Mouse (Mus musculus) heart, adult 8-10 months (tissue): ENCODE measurements around the gene Mrgpra4. TPM values are rescaled to one million over a fixed set of nuclear protein-coding genes. Genes with fewer than 3 reads are reported as not detected.

ENCODE experiments used
- DNase-seq: peaks from one replicate; pipeline ENCODE4 v3.0.0; 2022; ENCODE audit warnings: low spot score
- total RNA-seq, 4 experiments: library from RNA; stranded (reverse); gene quantifications; 2 replicates each; pipeline ENCODE4 v1.2.4; 2022

The Mrgpra4 gene
- under 1 TPM in 1 of 4 experiments, not detected in 3; 0.29 TPM for total RNA-seq

DNA sequence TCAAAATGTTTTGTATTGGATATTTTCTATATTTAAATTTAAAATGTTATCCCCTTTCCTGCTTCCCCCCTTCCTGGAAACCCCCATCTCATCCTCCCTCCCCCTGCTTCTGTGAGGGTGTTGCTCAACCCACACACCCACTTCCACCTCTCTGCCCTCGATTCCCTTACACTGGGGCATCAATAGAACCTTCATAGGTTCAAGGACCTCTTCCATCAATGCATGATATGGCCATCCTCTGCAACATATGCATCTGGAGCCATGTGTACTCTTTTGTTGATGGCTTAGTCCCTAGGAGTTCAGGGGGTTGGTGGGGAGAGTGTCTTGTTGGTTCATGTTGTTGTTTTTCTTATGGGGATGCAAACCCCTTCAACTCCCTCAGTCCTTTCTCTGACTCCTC lies at the start of gene Mrgpra4:
Gene Mrgpra4, minus strand, starts transcription at position 101 of the 400 bp plus-strand sequence.
- no peak for DNase-seq

DNA sequence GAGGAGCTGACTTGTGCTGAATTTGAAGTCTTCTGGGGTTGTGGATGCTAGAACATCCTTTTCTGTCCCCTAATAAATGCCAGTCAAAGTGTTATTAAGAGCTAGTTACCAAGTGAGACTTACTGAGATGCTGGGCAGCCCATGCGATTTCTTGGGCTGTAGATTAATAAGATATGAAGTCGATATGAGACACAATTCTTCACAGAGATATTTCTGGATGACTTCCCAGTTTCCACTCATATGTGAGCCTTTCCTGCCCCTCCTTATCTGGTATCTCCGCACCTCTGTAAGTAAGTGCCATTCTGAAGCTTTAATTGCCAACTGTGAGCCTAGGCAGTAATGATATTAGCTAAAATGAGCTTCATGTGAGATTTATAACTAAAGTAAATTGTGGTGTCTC lies 45.6 kb upstream of the Mrgpra4 start, which contains the start of gene Mrgprx1:
Gene Mrgprx1, minus strand, starts transcription at position 101 of the 400 bp plus-strand sequence.
- DNase-seq, result no peak

DNA sequence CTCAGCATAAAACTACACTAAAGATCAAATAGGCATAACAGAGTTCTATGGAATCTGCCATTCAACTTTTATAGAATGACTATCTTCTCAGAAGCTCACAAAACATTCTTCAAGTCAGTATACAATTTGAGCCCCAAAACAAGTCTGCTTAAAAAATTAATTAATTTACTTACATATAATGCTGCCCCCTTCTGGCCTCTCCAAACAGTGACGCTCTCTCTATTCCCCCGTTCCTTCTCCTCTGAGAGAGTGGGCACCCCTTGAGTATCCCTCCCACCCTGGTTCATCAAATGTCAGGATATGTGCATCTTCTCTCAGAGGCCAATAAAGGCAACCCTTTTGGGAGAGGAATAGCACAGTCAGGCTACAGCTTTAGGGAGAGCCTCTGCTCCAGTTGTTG lies 36.0 kb upstream of the Mrgpra4 start:
- no peak for DNase-seq

DNA sequence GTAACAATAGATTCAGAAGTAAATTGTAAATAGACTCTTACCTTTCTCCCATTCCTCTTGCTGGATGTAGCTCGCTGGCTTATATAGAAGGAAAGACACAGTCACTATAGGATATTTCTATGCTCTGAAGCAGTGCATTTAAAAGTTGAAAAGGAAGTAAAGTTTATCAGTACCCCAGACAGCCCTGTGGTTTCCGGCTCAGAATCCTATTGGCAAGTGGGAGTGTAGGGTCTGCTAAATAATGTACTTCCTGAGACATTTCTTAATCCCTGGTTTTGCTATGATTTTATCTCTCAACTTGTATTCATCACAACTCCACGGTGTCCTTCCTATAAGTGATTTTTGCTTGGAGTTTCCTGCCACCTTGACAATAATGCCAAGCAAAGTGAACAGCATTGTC lies 13.8 kb upstream of the Mrgpra4 start:
- no peak for DNase-seq

DNA sequence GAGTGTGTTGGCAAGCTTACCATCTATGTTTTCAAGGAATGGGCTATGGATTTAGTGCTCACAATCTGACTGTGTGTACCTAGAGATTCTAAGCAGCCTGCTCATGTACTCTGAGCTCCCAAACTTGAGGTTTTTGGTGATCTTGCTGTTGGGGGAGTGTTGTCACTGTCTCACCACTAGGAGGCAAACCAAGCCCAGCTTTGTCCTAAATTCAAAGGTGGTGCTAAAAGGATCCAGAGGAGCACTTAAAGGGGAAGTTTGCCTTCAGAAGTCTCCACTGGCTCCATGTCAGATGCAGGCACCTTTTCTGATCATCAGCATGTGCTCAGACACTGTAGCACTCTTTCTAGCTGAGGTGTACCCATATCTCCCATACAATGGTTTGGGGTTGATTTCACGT lies 4.9 kb upstream of the Mrgpra4 start:
- DNase-seq, result no peak

Other genes starting within 250 kb of the Mrgpra4 start
- not detected for gene Mrgprx1, start 45.5 kb upstream of the Mrgpra4 start, total RNA-seq
- gene Mrgprb5, start 186.9 kb upstream of the Mrgpra4 start, total RNA-seq, result not detected
- not detected for gene Mrgprb4, start 217.2 kb upstream of the Mrgpra4 start, total RNA-seq